Mouse (Mus musculus) bone marrow macrophage, adult 2 months (primary cell): Measurements from ENCODE around the gene Aspg. TPM values are rescaled to one million over a fixed set of nuclear protein-coding genes. Genes with fewer than 3 reads are reported as not detected.
A peak's percentile ranks its signal among the peaks of the same experiment; 100 is the strongest.

Experiments used
- H3K27ac ChIP-seq: 2 replicates; pipeline ENCODE4 v1.5.1; 2012; ENCODE audit warnings: low read depth, low read length; ENCODE audit not compliant: insufficient read depth
- H3K4me1 ChIP-seq: 2 replicates; pipeline ENCODE4 v1.6.1; 2012; ENCODE audit warnings: low read length; ENCODE audit not compliant: control insufficient read depth, insufficient read depth
- H3K4me3 ChIP-seq: 2 replicates; pipeline ENCODE4 v1.5.1; 2012; ENCODE audit warnings: mild to moderate bottlenecking, low read length, moderate library complexity; ENCODE audit not compliant: insufficient read depth
- CTCF ChIP-seq: IDR thresholded peaks from 2 replicates; pipeline ENCODE4 v1.5.1; 2012; ENCODE audit warnings: low read depth, mild to moderate bottlenecking, low read length, moderate library complexity
- POLR2A ChIP-seq: IDR thresholded peaks from 2 replicates; pipeline ENCODE4 v1.6.1; 2012; ENCODE audit warnings: mild to moderate bottlenecking, low read depth, low read length, borderline replicate concordance
- polyA plus RNA-seq: library from polyadenylated mRNA; stranded (reverse); fragments of >200 nt; gene quantifications from 2 replicates; pipeline ENCODE4 v1.2.4, GENCODE M21; 2012; ENCODE audit not compliant: missing spikeins, insufficient read depth, insufficient read length

The Aspg gene
- not detected in 2 replicates for polyA plus RNA-seq

DNA sequence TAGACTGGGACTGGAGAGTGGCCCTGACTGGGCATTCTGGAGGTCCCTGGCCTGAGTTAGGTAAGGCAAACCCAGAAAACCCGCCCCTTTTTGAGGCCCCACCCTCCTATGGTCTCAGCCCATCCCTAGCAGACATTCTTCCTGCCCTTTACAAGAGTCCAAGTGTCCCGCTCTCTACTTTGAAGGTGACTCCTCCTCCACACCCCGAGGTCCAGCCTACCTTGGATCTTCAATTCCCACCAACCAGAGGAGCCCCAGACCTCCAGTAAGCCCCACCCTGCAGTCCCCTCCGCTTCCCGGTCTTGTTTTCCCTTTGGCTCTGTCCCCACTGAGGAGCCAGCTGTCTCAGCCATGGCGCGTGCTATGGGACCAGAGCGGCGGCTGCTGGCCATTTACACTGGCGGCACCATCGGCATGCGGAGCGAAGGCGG, at the start of gene Aspg:
Gene Aspg (plus strand): TSS at position 139 of the 431 bp plus-strand sequence.
- Histone ChIP-seq H3K4me1 (no peaks in the 10 kb centered on the region), H3K27ac (no peak within 1 kb of the TSS), H3K4me3 (no peak within 1 kb of the TSS)
- TF ChIP-seq POLR2A: no peak
- no peak for TF ChIP-seq CTCF

DNA sequence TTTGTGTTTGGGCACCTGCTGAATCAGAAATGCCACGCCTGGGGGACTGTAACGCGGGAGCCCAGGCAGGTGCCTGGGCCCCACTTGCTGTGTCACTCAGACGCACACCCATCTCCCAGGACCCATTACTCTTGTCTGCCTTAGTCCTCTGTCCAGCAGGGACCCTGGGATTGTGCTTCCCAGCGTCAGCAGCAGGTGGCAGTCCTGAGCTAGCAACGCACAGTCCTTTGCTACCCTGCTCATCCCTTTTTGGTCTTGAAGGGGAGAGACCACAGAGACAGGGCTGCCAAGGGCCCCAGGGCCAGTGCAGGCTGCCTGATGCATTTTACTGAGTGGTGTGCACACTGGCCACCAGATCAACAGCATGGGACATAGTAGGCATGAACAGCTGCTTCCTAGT, 28.8 kb upstream of the Aspg start:
- TF ChIP-seq CTCF (0 out of 2 replicates have a peak, but pooled peaks have one; percentile 37), POLR2A (no peak)
- Histone ChIP-seq H3K27ac (no peak overlapping the region), H3K4me3 (no peak overlapping the region), H3K4me1 (no peaks in the 10 kb centered on the region)

DNA sequence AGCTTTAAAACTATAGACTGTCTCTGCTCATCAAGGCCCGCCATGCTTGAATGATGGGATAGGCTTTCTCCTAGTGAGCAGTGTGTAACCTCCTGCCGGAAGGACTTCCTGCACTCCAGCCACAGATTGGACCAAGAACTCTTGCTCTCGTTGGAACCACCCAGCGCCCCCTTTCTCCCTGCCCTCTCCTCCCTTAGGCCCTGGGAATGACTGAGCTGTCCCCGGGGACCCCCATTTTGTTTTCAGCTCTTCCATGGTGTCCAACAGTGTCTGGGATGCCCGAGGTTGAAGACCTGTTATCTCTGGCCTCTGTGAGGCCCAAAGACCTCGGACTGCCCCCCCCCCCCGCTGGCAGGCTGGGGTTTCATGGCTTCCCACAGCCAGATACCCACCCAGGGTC, 26.6 kb upstream of the Aspg start:
- no peaks in the 10 kb centered on the region for H3K4me1 ChIP-seq
- H3K27ac ChIP-seq: no peak overlapping the region
- no peak overlapping the region for H3K4me3 ChIP-seq
- TF ChIP-seq CTCF: no peak

DNA sequence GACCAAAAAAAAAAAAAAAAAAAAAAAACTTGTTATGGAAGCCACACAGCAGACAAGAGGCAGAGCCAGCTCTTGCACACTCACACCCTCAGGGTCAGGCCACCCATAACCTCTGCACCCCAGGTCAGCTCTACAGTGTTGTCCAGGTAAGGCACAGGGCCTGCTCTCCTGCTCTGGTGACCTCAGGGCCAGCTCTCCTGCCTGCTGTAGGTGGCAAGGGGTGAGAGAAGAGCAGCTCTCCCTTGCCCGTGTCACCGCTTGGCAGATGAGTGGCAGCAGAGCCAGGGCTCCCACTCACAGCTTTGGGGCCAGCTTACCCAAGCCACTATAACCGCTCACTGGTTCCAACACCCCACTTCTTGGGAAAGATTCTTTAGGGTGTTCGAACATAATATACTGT, 25.6 kb upstream of the Aspg start:
- no peak for TF ChIP-seq CTCF
- no peak for TF ChIP-seq POLR2A
- H3K4me3 ChIP-seq: no peak overlapping the region
- no peak overlapping the region for H3K27ac ChIP-seq
- H3K4me1 ChIP-seq: no peaks in the 10 kb centered on the region

DNA sequence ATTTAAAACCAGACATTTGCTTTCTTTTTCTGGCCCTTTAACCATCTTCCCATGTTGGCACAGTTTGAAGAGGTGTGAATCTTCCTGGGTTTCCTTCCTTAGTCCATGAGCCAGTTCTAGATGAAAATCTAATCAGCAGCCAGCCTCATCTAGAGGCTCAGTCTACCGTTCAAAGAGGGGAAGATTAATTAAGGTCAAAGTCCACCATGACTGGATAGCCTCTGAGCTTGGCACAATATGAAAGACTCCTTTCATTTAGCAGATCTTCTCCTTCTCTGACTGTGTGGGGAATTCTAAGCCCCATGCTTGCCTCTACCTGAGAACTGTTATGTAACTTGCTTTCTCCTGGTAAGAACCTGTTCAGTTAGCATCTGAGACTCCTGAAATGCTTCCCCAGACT, 24.2 kb upstream of the Aspg start:
- Histone ChIP-seq H3K4me1 (no peaks in the 10 kb centered on the region), H3K27ac (no peak overlapping the region), H3K4me3 (no peak overlapping the region)
- TF ChIP-seq CTCF (no peak), POLR2A (no peak)

DNA sequence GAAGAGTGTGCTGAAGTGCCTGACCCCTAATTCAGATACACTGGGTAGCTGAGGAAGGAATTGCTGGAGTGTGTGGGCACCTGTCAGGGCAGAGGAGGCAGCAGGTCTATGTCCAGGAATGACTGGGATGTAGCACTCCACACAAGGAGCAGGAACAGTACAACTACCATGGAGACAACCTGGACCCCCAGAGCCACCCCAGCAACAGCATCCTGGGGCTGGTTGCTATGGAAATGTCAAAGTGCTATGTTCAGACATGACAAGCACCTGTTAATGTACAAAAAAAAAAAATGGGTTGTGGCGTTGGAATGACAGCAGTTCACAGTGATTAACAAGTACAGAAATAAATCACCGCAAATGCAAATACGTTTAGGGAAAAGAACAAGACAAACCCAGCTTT, 20.2 kb upstream of the Aspg start:
- Histone ChIP-seq H3K4me3 (no peak overlapping the region), H3K4me1 (no peaks in the 10 kb centered on the region), H3K27ac (no peak overlapping the region)
- TF ChIP-seq CTCF (no peak), POLR2A (no peak)

DNA sequence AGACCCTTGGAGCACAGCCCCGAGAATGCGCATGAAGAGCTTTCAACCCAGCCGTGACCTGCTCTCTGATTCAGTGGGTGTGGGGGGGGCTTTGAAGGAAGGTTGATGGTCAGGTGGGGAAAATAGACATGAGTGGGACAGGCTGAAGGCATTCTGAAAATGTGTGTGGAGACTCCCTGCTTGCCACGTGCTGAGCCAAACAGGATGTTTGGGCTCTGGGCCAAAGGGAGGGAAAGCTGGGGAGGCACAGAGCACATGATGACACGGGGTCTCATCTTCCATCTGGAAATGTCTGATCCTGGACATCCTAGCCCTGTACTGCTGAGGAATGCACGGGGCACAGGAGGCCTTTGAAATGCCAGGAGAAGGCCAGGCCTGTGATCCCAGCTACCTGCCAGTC, 19.8 kb upstream of the Aspg start:
- no peak overlapping the region for H3K4me3 ChIP-seq
- no peak overlapping the region for H3K27ac ChIP-seq
- TF ChIP-seq POLR2A: no peak
- TF ChIP-seq CTCF: no peak
- no peaks in the 10 kb centered on the region for H3K4me1 ChIP-seq

DNA sequence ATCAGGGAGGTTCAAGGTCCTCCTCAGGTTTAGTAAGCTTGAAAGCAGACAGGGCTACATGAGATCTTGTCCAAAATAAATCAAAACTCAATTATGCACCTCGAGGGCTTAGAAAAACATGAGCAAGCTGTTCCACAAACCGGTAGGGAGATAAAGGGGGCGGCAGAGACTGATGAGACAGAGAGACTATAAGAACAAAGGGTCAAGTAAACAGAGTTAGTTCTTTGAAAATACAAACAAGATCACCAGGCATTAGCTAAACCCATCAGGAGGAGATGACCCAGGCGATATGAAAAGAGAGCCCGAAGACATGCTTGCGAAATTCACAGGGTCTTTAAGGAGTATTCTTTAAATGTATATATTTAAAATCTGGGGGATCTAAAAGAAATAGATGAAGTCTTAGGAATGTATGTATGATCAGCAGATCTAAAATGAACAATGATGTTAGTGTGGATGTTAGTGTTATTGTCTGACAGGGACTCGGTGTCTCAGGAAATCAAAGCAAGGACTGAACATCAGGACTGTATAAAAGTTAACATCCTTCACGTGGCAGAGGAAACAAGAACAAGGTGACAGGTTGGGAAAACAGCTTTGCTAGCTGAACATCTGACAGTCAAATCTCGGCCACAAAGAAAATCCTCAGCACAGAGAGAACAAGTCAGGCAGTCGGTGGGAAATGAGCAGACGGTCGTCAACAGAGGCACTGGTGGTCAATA, 17.7 kb upstream of the Aspg start:
- no peak overlapping the region for H3K4me3 ChIP-seq
- no peaks in the 10 kb centered on the region for H3K4me1 ChIP-seq
- no peak overlapping the region for H3K27ac ChIP-seq
- TF ChIP-seq POLR2A (no peak), CTCF (no peak)

DNA sequence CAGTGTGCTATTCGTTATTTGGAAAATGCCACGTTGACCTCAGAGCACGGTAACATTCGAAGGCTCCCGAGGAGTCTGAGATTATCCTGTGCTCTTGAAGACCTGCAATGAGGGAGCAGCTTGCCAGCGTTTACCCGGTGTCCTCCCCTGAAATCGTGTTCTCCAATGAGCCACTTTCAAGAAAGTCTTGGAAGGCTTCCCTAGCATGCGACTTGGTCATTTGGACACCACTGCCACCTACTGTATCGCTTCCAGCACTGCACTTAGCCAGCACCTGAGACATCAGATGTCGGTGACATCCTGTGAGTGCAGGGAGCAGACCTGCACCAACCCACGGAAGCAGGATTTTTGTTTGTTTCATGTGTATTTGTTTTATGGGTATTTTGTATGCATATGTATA, 15.4 kb upstream of the Aspg start:
- TF ChIP-seq POLR2A (no peak), CTCF (no peak)
- no peak overlapping the region for H3K4me3 ChIP-seq
- H3K27ac ChIP-seq: no peak overlapping the region
- no peaks in the 10 kb centered on the region for H3K4me1 ChIP-seq

DNA sequence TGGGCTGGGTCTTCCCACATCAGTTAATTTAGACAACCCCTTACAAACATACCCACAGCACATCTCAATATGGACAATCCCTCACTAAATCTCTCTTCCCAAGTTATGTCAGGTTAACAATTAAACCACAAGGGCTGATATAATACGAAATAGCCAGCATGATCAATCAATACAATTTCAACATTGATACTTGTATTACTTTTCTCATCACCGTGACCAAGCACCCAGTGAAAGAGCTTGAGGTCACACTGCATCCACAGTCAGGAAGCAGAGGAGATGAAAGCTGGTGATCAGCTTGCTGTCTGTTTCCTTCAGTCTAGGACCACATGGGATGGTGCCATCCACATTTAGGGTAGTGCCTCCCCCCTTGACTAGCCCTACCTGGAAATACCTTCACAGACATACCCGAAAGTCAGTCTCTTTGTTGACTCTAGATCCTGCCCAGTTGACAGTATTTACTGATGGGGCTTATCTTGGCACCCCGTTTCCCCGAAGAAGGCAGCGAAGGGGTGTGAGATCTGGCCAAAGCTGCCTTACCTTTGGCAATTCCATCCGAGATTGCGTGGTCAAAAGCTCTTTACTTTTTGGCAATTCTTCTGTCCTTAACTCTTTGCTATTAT, 12.1 kb upstream of the Aspg start:
- TF ChIP-seq POLR2A: no peak
- TF ChIP-seq CTCF: no peak
- H3K4me3 ChIP-seq: no peak overlapping the region
- no peak overlapping the region for H3K27ac ChIP-seq
- H3K4me1 ChIP-seq: no peaks in the 10 kb centered on the region
